Mouse (Mus musculus): ENCODE data around the gene Pigu.

- TF ChIP-seq CTCF (IDR thresholded peaks at IDR 0.05; ENCODE audit: low read depth) (no peak), EP300 (IDR thresholded peaks at IDR 0.05; ENCODE audit: low read depth) (no peak)
Measured at GRCm38 (mm10) chr2:155283793-155284192, 73.4 kb downstream of the Pigu start.

All from liver, postnatal 0 days (tissue).